Mouse (Mus musculus) E14TG2a.4 (cell line): ENCODE data around the gene Capg.

Source experiments
- H3K27me3 ChIP-seq: 2 replicates; pipeline ENCODE4 v1.6.1; 2014; ENCODE audit warnings: low read length, control low read depth; ENCODE audit not compliant: insufficient read depth
- H3K36me3 ChIP-seq: 2 replicates; pipeline ENCODE4 v1.6.1; 2014; ENCODE audit warnings: low read length, control low read depth; ENCODE audit not compliant: insufficient read depth
- H3K4me1 ChIP-seq: replicated peaks from 2 replicates; pipeline ENCODE4 v1.6.1; 2014; ENCODE audit warnings: low read depth, low read length, control low read depth
- H3K4me3 ChIP-seq: replicated peaks from 2 replicates; pipeline ENCODE4 v1.5.1; 2014; ENCODE audit warnings: mild to moderate bottlenecking, low read length
- H3K9me3 ChIP-seq: 2 replicates; pipeline ENCODE4 v1.6.1; 2014; ENCODE audit warnings: low read length, control low read depth
- CTCF ChIP-seq: conservative IDR thresholded peaks from 2 replicates; pipeline ENCODE4 v1.5.1; 2014; ENCODE audit warnings: low read length
- NANOG ChIP-seq: IDR thresholded peaks from 2 replicates; pipeline ENCODE4 v1.6.1; 2014; ENCODE audit warnings: borderline replicate concordance, low read length, mixed read lengths
- POU5F1 ChIP-seq: IDR thresholded peaks from 2 replicates; pipeline ENCODE4 v1.6.1; 2014; ENCODE audit warnings: low read length, borderline replicate concordance

The Capg gene

GRCm38 (mm10) chr6:72586701-72587100 lies 42.5 kb downstream of the Capg start:
- no peaks in the 10 kb centered on the region for H3K27me3 ChIP-seq
- no peaks in the 10 kb centered on the region for H3K9me3 ChIP-seq
- H3K4me1 ChIP-seq, result peaks cover 14% of the 10 kb centered on the region
- H3K36me3 ChIP-seq, result 0 out of 2 replicates have a peak, but pooled peaks cover 4% of the 10 kb centered on the region
- no peak overlapping the region for H3K4me3 ChIP-seq
- TF ChIP-seq CTCF, result no peak
- TF ChIP-seq NANOG, result no peak
- no peak for TF ChIP-seq POU5F1

- no peak overlapping the region for H3K4me3 ChIP-seq
- no peaks in the 10 kb centered on the region for H3K27me3 ChIP-seq
- 0 out of 2 replicates have a peak, but pooled peaks cover 8% of the 10 kb centered on the region for H3K4me1 ChIP-seq
- no peaks in the 10 kb centered on the region for H3K9me3 ChIP-seq
- 0 out of 2 replicates have a peak, but pooled peaks cover 4% of the 10 kb centered on the region for H3K36me3 ChIP-seq
- TF ChIP-seq NANOG (no peak), CTCF (no peak), POU5F1 (no peak)
Measured at GRCm38 (mm10) chr6:72588307-72588706, 44.1 kb downstream of the Capg start.

GRCm38 (mm10) chr6:72590111-72590510 lies 45.9 kb downstream of the Capg start:
- no peak for TF ChIP-seq NANOG
- TF ChIP-seq POU5F1, result no peak
- no peak for TF ChIP-seq CTCF

GRCm38 (mm10) chr6:72593011-72593803 lies 49.0 kb downstream of the Capg start:
- H3K4me3 ChIP-seq, result no peak overlapping the region
- no peaks in the 10 kb centered on the region for H3K9me3 ChIP-seq
- H3K27me3 ChIP-seq, result no peaks in the 10 kb centered on the region; the same call in 1 of the 2 replicates
- H3K36me3 ChIP-seq, result 0 out of 2 replicates have a peak, but pooled peaks cover 6% of the 10 kb centered on the region
- no peak for TF ChIP-seq POU5F1
- no peak for TF ChIP-seq NANOG
- no peak for TF ChIP-seq CTCF
- peaks cover 15% of the 10 kb centered on the region for H3K4me1 ChIP-seq

More at GRCm38 (mm10) chr6:72590111-72590510, 45.9 kb downstream of the Capg start:
- Histone ChIP-seq H3K4me3 (no peak overlapping the region), H3K4me1 (0 out of 2 replicates have a peak, but pooled peaks cover 3% of the 10 kb centered on the region), H3K9me3 (no peaks in the 10 kb centered on the region), H3K36me3 (0 out of 2 replicates have a peak, but pooled peaks cover 10% of the 10 kb centered on the region), H3K27me3 (no peaks in the 10 kb centered on the region)

- no peak overlapping the region for H3K4me3 ChIP-seq
- TF ChIP-seq POU5F1 (no peak), NANOG (no peak), CTCF (no peak)
- H3K4me1 ChIP-seq, result peaks cover 20% of the 10 kb centered on the region
- H3K9me3 ChIP-seq, result no peaks in the 10 kb centered on the region
- H3K27me3 ChIP-seq, result no peaks in the 10 kb centered on the region; the same call in 1 of the 2 replicates
- 0 out of 2 replicates have a peak, but pooled peaks cover 6% of the 10 kb centered on the region for H3K36me3 ChIP-seq
Measured at GRCm38 (mm10) chr6:72593914-72594313, 49.7 kb downstream of the Capg start.

GRCm38 (mm10) chr6:72597083-72597874 lies 53.1 kb downstream of the Capg start:
- Histone ChIP-seq H3K36me3 (peaks cover 13% of the 10 kb centered on the region; the same call in 1 of the 2 replicates), H3K9me3 (no peaks in the 10 kb centered on the region), H3K27me3 (no peaks in the 10 kb centered on the region; the same call in 1 of the 2 replicates), H3K4me3 (peak overlapping the region; percentile 82), H3K4me1 (peaks cover 43% of the 10 kb centered on the region)
- no peak for TF ChIP-seq CTCF

GRCm38 (mm10) chr6:72597956-72598753 lies 54.0 kb downstream of the Capg start, which contains the start of the genes Elmod3 and Retsat:
TSS of gene Elmod3 (minus strand) at chr6:72598413.
TSS of gene Retsat (plus strand) at chr6:72598475.
- Histone ChIP-seq H3K4me1 (peaks cover 41% of the 10 kb centered on the region), H3K4me3 (peak within 1 kb of the TSS; percentile 82), H3K27me3 (no peaks in the 10 kb centered on the region; the same call in 1 of the 2 replicates), H3K36me3 (peaks cover 22% of the 10 kb centered on the region), H3K9me3 (no peaks in the 10 kb centered on the region)
- TF ChIP-seq NANOG (no peak), CTCF (no peak)
